Mouse (Mus musculus) gonadal fat pad, adult 2 months (tissue): ENCODE measurements around the gene Oser1. TPM values are rescaled to one million over a fixed set of nuclear protein-coding genes. Genes with fewer than 3 reads are reported as not detected.
A peak's percentile ranks its signal among the peaks of the same experiment; 100 is the strongest.
"Not testable (repeated sequence)": the region's sequence is repeated elsewhere in the genome, so short reads cannot be mapped to it uniquely, and the experiment has no call there.

Experiments used
- DNase-seq: peaks from one replicate; pipeline ENCODE4 v3.0.0-alpha.2; 2012; ENCODE audit warnings: low read depth
- polyA plus RNA-seq: library from polyadenylated mRNA; depleted of rRNA; stranded (reverse); fragments of >200 nt; gene quantifications from 2 replicates; pipeline ENCODE4 v1.2.3, GENCODE M21; 2012; rRNA removed

Oser1 gene
- 25.0 and 25.5 TPM in 2 replicates for polyA plus RNA-seq

DNA sequence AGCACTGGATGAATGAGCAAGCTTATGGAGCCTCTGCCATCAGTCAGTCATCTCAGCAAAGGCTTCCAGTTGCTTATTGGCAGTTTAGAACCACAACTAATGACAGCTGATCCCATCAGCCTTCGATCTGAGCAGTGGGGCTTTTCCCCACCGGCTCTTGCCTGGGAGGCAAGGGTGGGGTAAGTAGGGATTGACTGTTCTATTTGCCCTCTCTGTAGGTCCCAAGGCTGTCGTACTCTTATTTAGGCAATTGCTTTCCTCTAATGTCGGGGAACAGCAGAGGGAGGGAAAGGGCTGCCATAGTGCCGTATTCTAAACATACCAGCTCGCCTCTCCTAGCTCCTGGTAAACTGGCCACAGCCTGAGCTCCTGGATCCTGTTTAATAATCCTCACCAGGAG is at the start of gene Oser1:
TSS of gene Oser1 (minus strand) at position 101 of the 400 bp plus-strand sequence.
- no peak for DNase-seq

GRCm38 (mm10) chr2:163472466-163472851 is 48.0 kb upstream of the Oser1 start, which contains the start of gene Fitm2:
Fitm2 (minus strand) TSS chr2:163472629.
- no peak for DNase-seq

- peak; percentile 97 for DNase-seq
These were observed 47.4 kb upstream of the Oser1 start for GRCm38 (mm10) chr2:163471710-163472465.

DNA sequence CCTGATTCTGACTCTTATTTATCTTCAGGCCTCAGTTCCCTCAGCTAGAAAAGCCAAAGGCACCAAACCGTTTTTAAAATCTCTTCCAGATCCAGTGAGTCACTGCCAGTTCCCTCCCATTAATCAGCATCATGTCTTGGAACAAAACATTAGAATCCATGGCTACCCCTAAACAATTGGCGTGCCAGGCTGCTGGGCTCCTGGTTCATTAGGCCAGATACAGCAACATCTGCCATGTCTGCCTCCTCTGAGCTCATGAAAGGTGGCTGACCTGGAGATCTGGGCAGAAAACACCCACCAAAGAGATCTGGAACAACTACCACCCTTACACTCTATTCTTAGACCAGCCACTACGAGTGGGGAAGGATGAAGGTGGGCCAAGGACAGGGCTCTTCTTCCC is 46.6 kb upstream of the Oser1 start:
- no peak for DNase-seq

DNA sequence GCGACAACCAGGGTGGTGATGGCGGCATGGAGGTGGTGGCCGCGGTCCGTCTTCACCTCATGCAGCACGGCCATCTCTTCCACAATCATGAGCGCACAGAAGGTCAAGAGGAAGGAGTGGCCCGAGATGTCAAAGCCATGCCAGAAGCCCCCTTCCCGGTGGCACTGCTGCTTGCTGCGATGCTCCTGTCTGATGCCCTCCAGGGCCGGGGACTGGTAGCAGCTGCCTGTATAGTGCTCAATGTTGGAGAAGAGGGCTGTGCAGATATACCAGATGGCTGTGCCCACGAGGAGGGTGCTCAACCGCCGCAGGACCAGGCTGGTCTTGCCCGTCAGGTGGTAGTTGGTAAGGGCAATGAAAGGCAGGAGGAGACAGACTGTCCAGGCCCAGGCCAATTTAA is 45.2 kb upstream of the Oser1 start:
- no peak for DNase-seq

GRCm38 (mm10) chr2:163468866-163469265 is 44.4 kb upstream of the Oser1 start:
- no peak for DNase-seq

DNA sequence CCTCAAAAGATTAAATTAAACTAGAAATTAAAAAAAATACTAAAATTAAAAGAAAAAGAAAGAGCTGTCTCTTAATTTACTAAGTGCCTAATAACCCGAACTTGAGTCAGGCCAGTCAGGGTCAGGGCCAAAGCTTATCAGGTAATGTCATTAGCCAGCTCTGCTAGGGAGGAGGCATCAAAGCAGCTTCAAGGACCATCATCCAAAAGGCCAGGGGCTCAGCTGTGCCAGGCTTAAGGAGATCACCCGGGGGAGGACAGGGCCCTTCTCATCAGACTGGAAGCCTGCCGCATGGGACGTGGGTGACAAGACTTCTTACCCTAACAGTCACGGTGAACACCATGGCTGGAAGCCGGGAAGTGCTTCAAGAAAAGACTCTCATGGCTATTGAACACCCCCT is 43.1 kb upstream of the Oser1 start:
- no peak for DNase-seq

GRCm38 (mm10) chr2:163466771-163467170 is 42.3 kb upstream of the Oser1 start:
- DNase-seq: no peak

DNA sequence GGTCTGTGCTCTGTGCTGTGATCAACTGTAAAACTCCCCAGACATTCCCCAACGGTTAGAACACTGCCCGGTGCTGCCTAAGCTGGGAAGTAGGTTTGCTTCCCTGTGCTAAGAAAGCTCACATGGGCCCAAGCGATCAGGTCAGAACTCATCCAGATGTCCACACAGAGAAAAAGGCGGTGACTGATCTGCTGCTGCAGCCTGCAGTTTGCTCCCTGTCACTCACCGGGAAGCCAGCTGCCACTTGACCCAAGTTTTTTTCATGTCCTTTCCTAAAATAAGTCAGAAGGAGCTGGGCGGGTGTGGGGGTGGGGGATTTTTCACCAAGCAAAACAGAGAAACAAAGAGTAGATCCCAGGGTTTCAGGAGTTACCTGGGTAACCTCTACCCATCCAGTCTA is 40.1 kb upstream of the Oser1 start:
- DNase-seq: no peak

GRCm38 (mm10) chr2:163463998-163464397 is 39.5 kb upstream of the Oser1 start:
- DNase-seq: no peak

DNA sequence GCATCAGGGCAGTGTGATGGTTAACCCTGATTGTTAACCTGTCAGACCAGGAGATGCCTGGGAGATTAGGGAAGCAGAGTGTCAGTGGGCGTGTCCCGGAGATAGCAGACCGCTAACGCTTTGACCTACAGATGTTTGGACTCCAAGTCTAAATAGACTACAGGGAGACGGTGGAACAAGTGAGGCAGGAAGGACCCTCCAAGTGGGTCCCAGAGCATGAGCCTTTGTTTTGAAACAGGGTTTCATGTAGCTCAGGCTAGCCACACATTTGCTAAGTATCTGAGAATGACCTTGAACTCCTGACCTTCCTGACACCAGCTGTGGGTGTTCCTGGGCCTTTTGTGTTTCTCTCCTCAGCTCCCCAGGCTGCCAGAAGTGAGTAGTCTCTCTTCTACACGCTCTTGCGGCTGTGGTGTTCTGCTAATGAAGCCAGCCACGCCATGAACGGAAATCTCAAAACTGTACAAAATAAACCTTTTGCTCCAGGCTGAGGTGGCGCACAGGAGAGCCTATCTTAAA is 38.8 kb upstream of the Oser1 start:
- DNase-seq: no peak

- DNase-seq: no peak
These were observed 38.3 kb upstream of the Oser1 start for GRCm38 (mm10) chr2:163462801-163463200.

DNA sequence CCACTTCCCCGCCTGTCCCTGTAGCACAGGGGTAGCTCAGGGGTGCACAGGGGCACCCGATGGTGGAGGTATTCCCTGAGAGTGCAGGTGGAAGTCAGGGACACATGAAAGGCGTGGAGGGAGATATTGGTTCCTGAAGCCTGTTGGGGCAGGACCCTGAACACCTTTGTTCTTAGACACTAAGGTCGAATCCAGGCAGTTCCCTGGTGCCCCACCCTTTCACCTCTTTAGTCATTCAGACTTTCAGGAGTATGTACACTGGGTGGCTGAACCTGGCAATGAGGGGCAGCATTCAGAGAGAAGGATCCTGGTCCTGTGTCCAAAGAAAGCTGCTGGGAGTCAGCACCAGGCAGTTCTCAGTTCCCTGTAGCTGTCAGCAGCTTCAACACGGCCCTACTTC is 37.9 kb upstream of the Oser1 start:
- no peak for DNase-seq

GRCm38 (mm10) chr2:163461307-163461706 is 36.8 kb upstream of the Oser1 start:
- not testable (repeated sequence) for DNase-seq

DNA sequence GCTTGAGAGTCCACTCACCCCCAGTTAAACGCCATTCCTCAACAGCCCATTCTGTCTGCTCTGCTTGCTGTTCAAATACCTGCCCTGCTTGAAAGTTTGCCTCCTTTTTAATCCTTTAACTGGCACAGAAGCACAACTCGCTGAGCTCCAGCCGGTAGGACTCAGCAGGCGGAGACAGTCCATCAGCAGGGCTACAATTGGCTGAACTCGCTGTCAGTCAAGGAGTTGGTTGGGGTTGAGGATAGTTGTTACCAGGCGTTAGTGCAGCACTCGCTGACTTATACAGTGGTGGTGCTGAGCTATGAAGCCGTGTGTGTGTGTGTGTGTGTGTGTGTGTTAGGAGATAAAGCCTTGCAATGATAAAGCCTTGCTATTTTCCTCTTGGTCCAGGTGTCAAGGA is 36.1 kb upstream of the Oser1 start:
- no peak for DNase-seq

GRCm38 (mm10) chr2:163459380-163459779 is 34.9 kb upstream of the Oser1 start:
- DNase-seq: no peak

DNA sequence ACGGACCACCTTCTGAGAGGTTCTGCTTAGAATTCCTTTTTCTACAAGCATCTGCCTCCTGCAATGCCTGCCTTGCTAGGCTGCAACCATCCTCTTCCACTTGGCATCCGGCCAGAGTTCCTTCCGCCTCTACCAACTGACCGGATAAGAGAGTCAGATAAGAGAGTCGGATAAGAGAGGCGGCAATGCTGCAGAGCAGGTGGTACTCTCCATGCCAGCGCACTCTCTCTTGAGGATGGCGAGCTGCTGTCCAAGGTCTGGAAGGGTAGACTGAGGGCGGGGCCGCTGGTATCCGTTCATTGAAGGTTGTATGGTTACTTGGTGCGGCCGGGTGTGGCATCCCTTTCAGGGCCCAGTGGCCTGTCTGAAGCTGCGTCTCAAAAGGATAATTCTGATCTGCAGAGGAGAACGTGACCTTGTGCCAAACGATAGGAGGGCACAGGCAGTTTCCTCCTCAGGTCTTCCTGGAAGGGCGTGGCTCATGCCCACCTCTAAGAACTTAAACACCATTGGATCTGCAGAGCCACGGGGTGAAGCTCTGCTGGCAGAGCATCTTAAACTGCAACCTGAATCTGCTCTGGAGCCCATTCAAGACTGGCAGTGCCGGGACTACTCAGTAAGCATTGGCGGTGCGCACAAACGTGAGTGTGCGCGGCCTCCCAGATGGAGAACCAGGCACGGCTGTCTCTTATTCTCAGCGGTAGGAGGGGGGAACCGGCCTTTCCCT is 34.2 kb upstream of the Oser1 start:
- no peak for DNase-seq

- no peak for DNase-seq
These were observed 28.9 kb upstream of the Oser1 start for GRCm38 (mm10) chr2:163453378-163453777.

GRCm38 (mm10) chr2:163452738-163453137 is 28.2 kb upstream of the Oser1 start:
- DNase-seq: no peak

GRCm38 (mm10) chr2:163450668-163451295 is 26.3 kb upstream of the Oser1 start:
- no peak for DNase-seq

DNA sequence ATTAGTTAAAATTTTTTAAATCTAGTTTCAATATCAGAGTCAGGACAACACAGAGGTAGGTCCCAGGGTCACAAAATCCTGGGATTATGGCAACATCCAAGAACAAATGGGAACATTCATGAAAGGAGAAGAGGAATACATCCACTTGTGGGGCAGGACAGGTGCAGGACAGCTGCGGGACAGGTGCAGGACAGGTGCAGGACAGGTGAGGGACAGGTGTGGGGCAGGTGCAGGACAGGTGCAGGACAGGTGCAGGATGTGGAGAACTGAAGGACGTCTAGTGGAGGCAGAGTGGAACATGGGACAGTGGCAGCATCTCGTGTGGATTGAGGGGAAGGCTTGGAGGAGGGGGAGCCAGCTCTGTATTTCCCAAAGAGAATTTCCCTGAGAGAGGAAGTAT is 24.8 kb upstream of the Oser1 start:
- no peak for DNase-seq

- DNase-seq: no peak
These were observed 22.9 kb upstream of the Oser1 start for GRCm38 (mm10) chr2:163447375-163447774.

DNA sequence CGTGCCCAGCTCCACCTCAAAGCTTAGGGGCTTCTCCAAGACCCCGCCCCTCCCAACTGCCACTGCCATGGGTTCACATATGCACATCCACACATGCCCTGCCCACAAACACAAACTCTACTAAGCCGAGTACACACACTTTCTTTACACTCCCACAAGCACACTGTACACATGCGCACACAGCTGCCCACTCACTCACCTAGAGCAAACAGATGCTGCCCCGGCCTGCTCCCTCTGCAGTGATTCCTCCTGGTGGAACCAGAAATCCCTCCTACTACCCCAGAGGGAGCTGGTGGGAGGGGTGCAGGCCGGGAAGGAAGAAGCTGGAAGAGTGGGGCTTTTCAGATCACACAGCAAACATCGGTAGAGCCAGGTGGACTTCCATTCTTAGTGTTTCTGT is 19.5 kb upstream of the Oser1 start:
- DNase-seq: no peak
